Mouse (Mus musculus) heart, adult 18-20 months (tissue): ENCODE data around the gene Scmh1. TPM values are rescaled to one million over a fixed set of nuclear protein-coding genes. Genes with fewer than 3 reads are reported as not detected.

Experiments used
- DNase-seq, 2 experiments: peaks; one replicate each; pipeline ENCODE4 v3.0.0; 2021 to 2022; ENCODE audit warnings: mixed read lengths in 1 of 2
- total RNA-seq, 2 experiments: library from RNA; stranded (reverse); gene quantifications; 2 replicates each; pipeline ENCODE4 v1.2.3; 2021

Scmh1 gene
- total RNA-seq, 2 experiments from 2014 or later: 47.8 to 50.0 TPM

GRCm38 (mm10) chr4:120556592-120556991 lies 151.5 kb downstream of the Scmh1 start:
- no peak for DNase-seq

GRCm38 (mm10) chr4:120565726-120566125 lies 160.6 kb downstream of the Scmh1 start:
- no peak for DNase-seq

DNA sequence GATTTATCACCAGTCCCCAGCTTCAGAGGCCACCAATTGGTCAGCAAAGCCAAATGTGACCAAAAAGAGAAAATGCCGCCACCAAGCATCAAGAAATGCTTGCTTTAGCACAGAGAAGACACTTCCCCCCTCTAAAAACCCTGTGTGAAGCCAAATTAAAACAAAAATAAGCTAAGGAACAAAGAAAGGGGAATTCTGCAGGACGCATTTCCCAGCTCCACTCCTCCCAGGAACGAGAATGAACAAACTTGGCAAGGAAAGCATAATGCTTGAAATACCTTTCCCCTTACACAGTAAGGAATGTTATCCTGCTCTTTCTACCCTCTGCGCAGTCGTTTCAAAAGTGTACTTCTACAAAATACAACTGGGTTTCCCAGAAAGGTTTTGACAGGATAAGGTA lies 162.9 kb downstream of the Scmh1 start:
- DNase-seq: peak; percentile 37 to 53

DNA sequence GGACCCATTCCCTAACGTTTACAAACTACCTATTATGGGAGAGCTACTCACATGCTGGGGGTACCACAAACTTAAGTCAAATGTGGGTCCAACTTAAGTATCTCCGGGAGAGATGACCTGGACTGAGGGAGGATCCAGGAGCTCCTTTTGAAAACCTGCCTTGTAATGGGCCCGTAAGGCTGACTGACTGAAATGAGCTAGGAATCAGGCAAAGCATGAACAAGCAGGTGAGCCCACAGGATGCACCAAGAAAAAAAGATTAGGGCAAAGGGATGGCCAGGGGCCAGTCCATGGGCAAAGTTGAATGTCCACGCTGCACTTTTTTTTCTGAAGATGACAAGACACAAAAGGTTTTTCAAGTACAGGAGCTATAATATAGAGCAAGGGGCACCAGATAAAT lies 163.9 kb downstream of the Scmh1 start:
- DNase-seq: peak in 1 of 2 experiments; percentile 43

GRCm38 (mm10) chr4:120569486-120570437 lies 164.7 kb downstream of the Scmh1 start, which contains the start of gene Ctps:
Gene Ctps (minus strand): TSS chr4:120570276.
- peak; percentile 96 to 97 for DNase-seq

GRCm38 (mm10) chr4:120570438-120571069 lies 165.5 kb downstream of the Scmh1 start:
- no peak for DNase-seq

DNA sequence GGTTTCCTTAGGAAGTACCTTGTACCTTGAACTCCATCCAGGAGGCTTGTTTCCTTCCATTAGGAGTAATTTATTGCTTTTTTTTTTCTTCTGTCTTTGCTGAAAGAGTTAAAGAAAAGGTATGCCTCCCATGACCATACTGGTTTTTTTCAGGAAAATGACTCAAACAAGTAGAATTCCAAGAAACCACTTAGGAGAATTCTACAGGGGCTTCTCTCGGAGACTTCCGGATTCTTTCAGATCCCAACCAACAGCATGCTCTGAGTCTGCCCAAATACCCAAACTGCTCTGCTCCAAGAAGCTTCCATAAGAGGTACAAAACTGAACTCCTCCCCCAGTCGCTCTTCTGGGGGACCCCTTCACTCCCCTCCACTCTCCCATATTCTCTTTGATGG lies 166.0 kb downstream of the Scmh1 start:
- no peak for DNase-seq

DNA sequence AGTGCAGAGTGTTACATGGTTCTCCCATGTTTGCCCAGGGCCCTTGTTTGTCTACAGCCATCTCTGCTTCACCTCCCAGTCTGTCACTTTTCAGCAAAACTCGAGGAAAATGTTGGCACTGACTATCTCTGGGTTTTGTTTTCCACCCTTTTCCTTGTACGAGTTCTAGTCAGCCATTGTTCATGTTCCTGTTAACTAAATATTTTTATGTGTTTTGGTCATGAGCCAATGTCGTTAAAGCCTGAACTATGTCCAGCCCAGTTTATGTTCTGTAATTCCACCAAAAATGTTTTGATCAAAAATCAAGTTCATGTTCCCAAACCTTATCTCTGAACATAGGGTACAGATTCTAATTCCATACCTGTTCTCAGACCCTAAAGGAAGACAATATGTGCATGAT lies 166.6 kb downstream of the Scmh1 start:
- DNase-seq: no peak

Other genes starting within 250 kb of the Scmh1 start
- not detected for gene Edn2, start 244.1 kb upstream of the Scmh1 start, total RNA-seq
- 1 to 10 TPM; 2.2 to 2.7 TPM for gene Foxo6, start 117.9 kb upstream of the Scmh1 start, total RNA-seq
- gene Slfnl1, start 127.0 kb downstream of the Scmh1 start, total RNA-seq: not detected
- gene Ctps, start 165.0 kb downstream of the Scmh1 start, total RNA-seq: 10 to 100 TPM; 25.9 to 28.0 TPM
- gene Gm8439, start 183.5 kb downstream of the Scmh1 start, total RNA-seq: not detected